Mouse (Mus musculus) heart, embryonic 13.5 days (tissue): ENCODE results near the gene Agap1. TPM values are rescaled to one million over a fixed set of nuclear protein-coding genes. Genes with fewer than 3 reads are reported as not detected.

Experiments used
- ATAC-seq: fragments of 200-750 bp; cut with Nextera tagmentation; 2 replicates; pipeline ENCODE4 v1.8.0; 2017; ENCODE audit warnings: moderate TSS enrichment; ENCODE audit not compliant: insufficient number of reproducible peaks, low FRiP score, low TSS enrichment; ENCODE audit errors: extremely low read depth
- H3K27ac ChIP-seq: fragments of 300-500 bp; sonication (generic); replicated peaks from 2 replicates; pipeline ENCODE4 v1.5.1; 2015; ENCODE audit warnings: moderate library complexity, mild to moderate bottlenecking, inconsistent platforms
- H3K27me3 ChIP-seq: fragments of 300-500 bp; sonication (generic); replicated peaks from 2 replicates; pipeline ENCODE4 v1.6.1; 2015; ENCODE audit warnings: mild to moderate bottlenecking, inconsistent platforms
- H3K36me3 ChIP-seq: fragments of 300-500 bp; sonication (generic); 2 replicates; pipeline ENCODE4 v1.6.1; 2015; ENCODE audit warnings: mild to moderate bottlenecking, inconsistent platforms
- H3K4me1 ChIP-seq: fragments of 300-500 bp; sonication (generic); 2 replicates; pipeline ENCODE4 v1.6.1; 2015; ENCODE audit warnings: inconsistent platforms
- H3K4me2 ChIP-seq: fragments of 300-500 bp; sonication (generic); 2 replicates; pipeline ENCODE4 v1.6.1; 2015; ENCODE audit warnings: inconsistent platforms, mild to moderate bottlenecking, moderate library complexity
- H3K4me3 ChIP-seq: fragments of 300-500 bp; sonication (generic); 2 replicates; pipeline ENCODE4 v1.5.1; 2015; ENCODE audit warnings: moderate library complexity, mild to moderate bottlenecking, inconsistent platforms
- H3K9ac ChIP-seq: fragments of 300-500 bp; sonication (generic); 2 replicates; pipeline ENCODE4 v1.6.1; 2015; ENCODE audit warnings: inconsistent platforms, mild to moderate bottlenecking, moderate library complexity
- H3K9me3 ChIP-seq: fragments of 300-500 bp; sonication (generic); 2 replicates; pipeline ENCODE4 v1.6.1; 2016; ENCODE audit warnings: inconsistent platforms
- WGBS: fragments of 180-500 bp; shearing (Covaris S2); methylation state at CpG from one replicate; pipeline ENCODE4 v1.1.7; 2015; ENCODE audit warnings: mixed read lengths; 5-methylcytosine and 5-hydroxymethylcytosine counted together
- polyA plus RNA-seq: library from polyadenylated mRNA; unstranded; fragments of >200 nt; fragmentation: Nextera tagmentation; extraction: Ambion mirVana; gene quantifications from 2 replicates; pipeline ENCODE4 v1.2.1, GENCODE M21; 2015

The Agap1 gene
- polyA plus RNA-seq, 1 experiment from 2014 or later: 7.1 TPM

DNA sequence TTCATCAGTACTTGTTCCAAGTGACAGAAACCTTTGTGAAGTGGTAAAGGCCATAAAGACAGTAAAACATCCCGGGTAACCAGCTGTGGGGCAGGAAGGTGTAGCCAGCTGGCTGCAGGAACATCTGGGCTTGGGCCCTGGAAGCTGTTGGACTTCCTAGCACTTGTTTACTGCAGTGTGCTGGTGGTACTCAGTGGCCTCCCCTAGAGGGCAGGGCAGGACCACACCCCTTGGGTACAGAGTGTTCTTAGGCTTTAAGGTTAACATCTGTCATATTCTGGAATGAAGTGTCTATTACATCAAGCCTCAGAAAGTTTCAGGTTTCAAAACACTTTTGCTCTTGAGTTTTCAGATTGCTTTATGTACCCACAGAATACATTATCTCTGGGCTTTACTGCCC is 376.5 kb downstream of the Agap1 start:
- WGBS: 68% methylated on average over 1 of the region's 1 CpGs
- peaks cover 12% of the 10 kb centered on the region for H3K36me3 ChIP-seq
- no peak overlapping the region for H3K4me2 ChIP-seq
- ATAC-seq: no peak
- H3K27me3 ChIP-seq: no peaks in the 10 kb centered on the region
- no peak overlapping the region for H3K9ac ChIP-seq
- H3K9me3 ChIP-seq: no peaks in the 10 kb centered on the region
- H3K4me3 ChIP-seq: no peak overlapping the region
- no peaks in the 10 kb centered on the region for H3K4me1 ChIP-seq
- no peak overlapping the region for H3K27ac ChIP-seq

DNA sequence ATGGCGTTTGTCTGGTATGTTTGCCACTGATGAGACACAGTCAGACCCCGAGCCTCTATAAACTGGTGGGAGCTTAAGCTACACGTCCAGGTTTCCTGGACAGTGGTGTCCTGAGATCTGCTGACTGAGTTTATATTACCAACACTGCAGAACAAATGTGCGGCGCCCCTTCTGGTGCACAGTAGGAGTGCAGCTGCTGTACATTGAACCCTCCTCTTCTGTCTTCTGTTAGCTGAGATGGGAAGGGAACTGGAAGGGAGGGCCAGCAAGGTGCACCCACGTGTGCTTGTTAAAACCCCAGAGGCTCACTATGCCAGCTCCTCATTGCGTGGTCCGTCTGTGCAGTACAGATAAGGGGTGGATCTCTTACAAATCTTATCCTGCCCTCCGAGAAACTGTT is 389.5 kb downstream of the Agap1 start:
- no peak overlapping the region for H3K4me2 ChIP-seq
- peaks cover 32% of the 10 kb centered on the region for H3K36me3 ChIP-seq
- no peak overlapping the region for H3K9ac ChIP-seq
- no peaks in the 10 kb centered on the region for H3K9me3 ChIP-seq
- H3K27me3 ChIP-seq: no peaks in the 10 kb centered on the region
- 69% methylated on average over 9 of the region's 9 CpGs for WGBS
- no peaks in the 10 kb centered on the region for H3K4me1 ChIP-seq
- H3K4me3 ChIP-seq: no peak overlapping the region
- H3K27ac ChIP-seq: no peak overlapping the region
- ATAC-seq: no peak

DNA sequence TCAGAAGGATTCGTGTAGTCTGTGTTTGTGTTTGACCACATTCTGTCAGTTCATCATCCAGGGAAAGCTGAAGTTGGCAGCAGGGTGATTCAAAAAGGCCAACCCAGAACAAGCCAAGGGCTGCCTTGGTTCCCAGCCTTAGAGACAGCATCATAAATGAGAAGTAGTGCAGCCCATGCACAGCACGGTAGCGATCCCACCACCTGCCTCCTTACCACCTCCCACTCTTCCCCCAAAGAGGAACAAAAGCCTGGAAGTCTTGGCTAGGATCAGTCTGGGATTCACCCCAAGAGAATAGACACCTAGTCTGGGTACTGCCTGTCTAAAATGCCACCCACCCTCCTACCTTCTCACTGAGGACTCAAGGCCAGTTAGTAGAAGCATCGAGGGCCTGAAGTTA is 390.9 kb downstream of the Agap1 start:
- no peaks in the 10 kb centered on the region for H3K27me3 ChIP-seq
- 78% methylated on average over 4 of the region's 4 CpGs for WGBS
- no peak for ATAC-seq

DNA sequence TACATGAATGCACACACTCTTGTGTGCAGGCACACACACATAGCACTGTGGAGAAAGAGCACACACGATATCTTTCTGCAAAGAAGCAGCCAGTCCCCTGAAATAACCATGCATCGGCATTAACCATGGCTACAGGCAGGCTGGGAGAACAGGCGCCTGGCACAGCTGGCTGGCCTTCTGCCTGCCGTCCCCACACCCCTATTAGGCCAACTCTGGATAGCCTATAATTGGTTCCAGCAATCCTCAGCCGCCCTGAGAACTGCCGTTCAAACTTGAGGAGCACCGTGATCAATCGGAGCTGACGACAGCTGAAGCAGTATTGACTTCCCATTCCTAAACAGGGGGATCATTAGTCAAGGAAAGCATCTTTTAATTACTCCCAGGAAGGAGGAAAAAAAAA is 391.5 kb downstream of the Agap1 start:
- 66% methylated on average over 9 of the region's 9 CpGs for WGBS
- no peak for ATAC-seq
- H3K27ac ChIP-seq: no peak overlapping the region
- no peak overlapping the region for H3K9ac ChIP-seq
- H3K27me3 ChIP-seq: no peaks in the 10 kb centered on the region
- peaks cover 26% of the 10 kb centered on the region for H3K36me3 ChIP-seq
- H3K4me3 ChIP-seq: no peak overlapping the region
- no peak overlapping the region for H3K4me2 ChIP-seq
- no peaks in the 10 kb centered on the region for H3K9me3 ChIP-seq
- no peaks in the 10 kb centered on the region for H3K4me1 ChIP-seq

More for the DNA sequence above, 390.9 kb downstream of the Agap1 start:
- Histone ChIP-seq H3K9me3 (no peaks in the 10 kb centered on the region), H3K4me2 (no peak overlapping the region), H3K4me1 (no peaks in the 10 kb centered on the region), H3K27ac (no peak overlapping the region), H3K36me3 (peaks cover 23% of the 10 kb centered on the region), H3K4me3 (no peak overlapping the region), H3K9ac (no peak overlapping the region)

DNA sequence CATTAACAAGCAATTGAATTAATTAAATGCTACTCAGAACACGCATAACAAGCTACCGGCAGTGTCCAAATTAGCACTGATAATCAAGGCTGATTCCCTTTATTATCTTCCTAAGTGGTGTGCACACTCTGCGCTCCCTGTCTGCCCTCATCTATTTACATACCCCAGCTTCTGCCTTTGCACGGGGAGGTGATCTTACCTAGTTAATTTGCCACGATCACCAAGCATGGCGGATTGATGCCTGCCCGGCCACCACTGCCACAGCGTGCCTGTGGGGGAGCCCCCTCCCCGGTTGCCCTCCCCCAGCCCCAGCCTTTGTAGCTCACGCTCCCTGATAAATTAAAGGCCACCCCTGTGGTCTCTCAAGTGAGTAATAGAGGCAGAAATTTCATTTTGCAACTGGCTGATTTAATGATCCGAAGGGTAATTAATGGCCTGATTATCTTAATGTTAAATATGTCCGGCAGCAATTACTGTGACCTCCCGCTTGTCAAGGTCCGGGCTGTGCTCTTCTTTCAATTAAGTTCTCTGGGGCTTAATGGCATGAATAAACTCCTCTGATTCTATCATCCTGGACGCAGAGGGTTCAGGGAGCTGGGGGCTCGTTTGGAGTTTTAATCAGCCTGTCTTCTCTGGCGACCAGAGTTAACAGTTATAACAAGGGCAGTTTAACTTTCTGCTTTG is 393.9 kb downstream of the Agap1 start:
- no peaks in the 10 kb centered on the region for H3K9me3 ChIP-seq
- no peak overlapping the region for H3K9ac ChIP-seq
- WGBS: 81% methylated on average over 17 of the region's 17 CpGs
- H3K36me3 ChIP-seq: peaks cover 13% of the 10 kb centered on the region
- no peak overlapping the region for H3K27ac ChIP-seq
- H3K4me3 ChIP-seq: no peak overlapping the region
- no peaks in the 10 kb centered on the region for H3K27me3 ChIP-seq
- H3K4me2 ChIP-seq: no peak overlapping the region
- no peaks in the 10 kb centered on the region for H3K4me1 ChIP-seq
- no peak for ATAC-seq

DNA sequence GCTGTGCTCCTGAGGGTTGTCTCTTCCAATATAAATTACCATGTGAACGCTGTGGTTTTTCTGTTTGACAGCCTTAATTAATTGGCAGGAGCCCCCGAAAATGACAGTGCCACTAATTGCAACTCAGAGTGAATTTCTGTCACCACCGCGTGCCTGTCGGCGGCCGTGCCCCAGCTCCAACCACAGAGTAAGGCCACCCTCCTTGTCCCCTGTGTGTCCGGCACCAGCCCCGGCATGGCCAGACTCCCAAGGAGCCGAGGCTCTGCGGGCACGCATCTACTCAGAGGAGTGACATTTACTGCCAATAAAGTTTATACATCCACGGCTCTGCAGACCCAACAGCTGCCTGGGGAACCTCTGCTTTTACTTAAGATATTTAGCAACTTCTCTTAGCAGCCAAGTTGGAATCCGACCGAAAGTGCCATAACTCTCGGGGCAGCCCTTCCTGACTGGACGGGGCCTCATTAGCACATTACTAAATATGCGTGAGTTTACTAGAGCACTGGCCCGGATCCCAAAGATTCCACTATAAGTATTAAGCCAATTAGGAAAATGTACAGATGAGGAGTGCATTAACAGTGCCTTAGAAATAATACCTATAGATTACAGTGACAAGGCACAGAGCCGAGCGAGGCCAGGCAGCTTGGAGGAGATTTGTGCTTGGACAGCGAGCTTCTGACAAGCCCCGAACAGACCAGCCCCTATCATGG is 394.7 kb downstream of the Agap1 start:
- no peak for ATAC-seq
- no peaks in the 10 kb centered on the region for H3K9me3 ChIP-seq
- H3K4me3 ChIP-seq: no peak overlapping the region
- no peak overlapping the region for H3K27ac ChIP-seq
- H3K4me2 ChIP-seq: no peak overlapping the region
- H3K4me1 ChIP-seq: no peaks in the 10 kb centered on the region
- no peak overlapping the region for H3K9ac ChIP-seq
- 82% methylated on average over 23 of the region's 23 CpGs for WGBS
- peaks cover 9% of the 10 kb centered on the region for H3K36me3 ChIP-seq
- H3K27me3 ChIP-seq: no peaks in the 10 kb centered on the region

DNA sequence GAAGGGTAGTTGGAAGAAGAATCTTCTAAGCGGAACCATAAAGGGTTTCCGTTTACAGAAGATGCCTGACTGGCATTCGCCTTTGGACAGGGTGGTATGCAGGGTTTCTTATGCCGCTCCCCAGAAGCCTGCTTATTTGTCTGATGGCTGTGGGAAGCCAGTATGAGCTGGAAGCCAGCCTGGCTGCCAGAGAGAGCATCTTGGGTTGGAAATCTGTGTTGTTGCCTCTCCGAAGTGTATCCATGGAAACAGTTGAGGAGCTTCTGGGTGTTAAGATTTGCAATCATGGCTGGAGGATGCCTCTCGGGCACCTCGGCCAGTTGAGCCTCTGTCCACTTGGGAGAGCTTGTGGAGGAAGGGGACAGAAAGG is 395.2 kb downstream of the Agap1 start:
- no peak overlapping the region for H3K4me3 ChIP-seq
- H3K9me3 ChIP-seq: no peaks in the 10 kb centered on the region
- no peak overlapping the region for H3K9ac ChIP-seq
- H3K27me3 ChIP-seq: no peaks in the 10 kb centered on the region
- 83% methylated on average over 7 of the region's 7 CpGs for WGBS
- no peak overlapping the region for H3K4me2 ChIP-seq
- H3K4me1 ChIP-seq: no peaks in the 10 kb centered on the region
- ATAC-seq: no peak
- H3K36me3 ChIP-seq: peaks cover 6% of the 10 kb centered on the region
- H3K27ac ChIP-seq: no peak overlapping the region

DNA sequence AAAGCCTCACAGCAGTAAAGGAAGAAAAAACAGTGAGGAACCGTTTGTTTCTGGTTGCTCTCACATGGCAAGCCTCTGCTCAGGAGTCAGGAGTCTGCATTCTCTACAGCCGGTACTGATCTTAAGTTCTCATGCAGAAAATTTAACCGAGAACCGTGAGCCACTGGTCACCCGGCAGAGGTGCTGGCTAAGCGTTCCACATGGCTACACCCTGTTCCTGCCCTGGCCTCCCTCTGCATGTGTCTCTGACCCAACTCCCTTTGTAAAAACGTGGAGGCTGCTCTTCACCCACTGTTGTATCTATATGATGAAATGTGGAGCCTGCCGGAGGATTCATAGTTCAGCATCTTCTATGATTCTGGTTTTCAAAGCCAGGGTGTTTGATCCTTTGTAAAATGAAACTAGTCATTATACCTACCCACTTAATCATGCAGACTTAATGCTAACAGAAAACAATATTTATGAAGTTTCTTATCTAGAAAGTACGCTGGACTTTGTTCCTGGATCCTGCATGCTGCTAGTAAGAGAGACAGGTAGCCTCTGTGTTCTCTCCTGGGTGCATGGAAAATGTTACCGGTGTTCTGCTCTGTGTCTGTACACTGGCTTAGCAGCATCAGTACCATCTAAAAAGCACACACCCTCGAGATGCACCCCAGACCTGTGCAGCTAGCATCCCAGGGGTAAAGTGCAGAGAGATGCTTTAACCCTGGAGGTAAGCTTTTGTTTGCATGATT is 396.2 kb downstream of the Agap1 start:
- 79% methylated on average over 11 of the region's 11 CpGs for WGBS
- ATAC-seq: no peak
- peaks cover 6% of the 10 kb centered on the region for H3K36me3 ChIP-seq

DNA sequence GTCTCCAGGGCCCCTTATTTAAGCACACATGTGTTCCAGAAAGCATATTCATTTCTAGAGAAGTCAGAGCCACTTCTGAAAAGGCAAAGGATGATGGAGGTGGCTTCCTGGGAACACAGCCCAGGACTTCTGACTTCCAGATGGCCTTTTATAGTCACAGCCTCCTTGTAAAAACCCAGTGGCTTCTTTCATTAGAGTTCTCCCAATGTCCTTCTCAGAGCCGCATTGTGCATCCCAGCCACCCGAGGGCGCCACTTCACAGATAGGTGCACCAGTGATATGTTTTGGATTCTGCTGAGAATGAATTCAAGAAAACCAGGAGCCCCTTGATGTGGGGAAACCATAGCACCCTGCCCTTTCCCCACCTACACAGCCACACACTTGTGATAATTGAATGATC is 404.6 kb downstream of the Agap1 start:
- Histone ChIP-seq H3K9ac (no peak overlapping the region), H3K27me3 (no peaks in the 10 kb centered on the region), H3K36me3 (no peaks in the 10 kb centered on the region), H3K9me3 (no peaks in the 10 kb centered on the region), H3K4me3 (no peak overlapping the region), H3K4me2 (no peak overlapping the region), H3K27ac (no peak overlapping the region), H3K4me1 (peaks cover 4% of the 10 kb centered on the region)
- ATAC-seq: no peak
- WGBS: 23% methylated on average over 3 of the region's 3 CpGs

More for the DNA sequence above, 396.2 kb downstream of the Agap1 start:
- H3K4me1 ChIP-seq: no peaks in the 10 kb centered on the region
- no peak overlapping the region for H3K4me2 ChIP-seq
- H3K4me3 ChIP-seq: no peak overlapping the region
- H3K27ac ChIP-seq: no peak overlapping the region
- no peak overlapping the region for H3K9ac ChIP-seq
- no peaks in the 10 kb centered on the region for H3K27me3 ChIP-seq
- H3K9me3 ChIP-seq: no peaks in the 10 kb centered on the region

DNA sequence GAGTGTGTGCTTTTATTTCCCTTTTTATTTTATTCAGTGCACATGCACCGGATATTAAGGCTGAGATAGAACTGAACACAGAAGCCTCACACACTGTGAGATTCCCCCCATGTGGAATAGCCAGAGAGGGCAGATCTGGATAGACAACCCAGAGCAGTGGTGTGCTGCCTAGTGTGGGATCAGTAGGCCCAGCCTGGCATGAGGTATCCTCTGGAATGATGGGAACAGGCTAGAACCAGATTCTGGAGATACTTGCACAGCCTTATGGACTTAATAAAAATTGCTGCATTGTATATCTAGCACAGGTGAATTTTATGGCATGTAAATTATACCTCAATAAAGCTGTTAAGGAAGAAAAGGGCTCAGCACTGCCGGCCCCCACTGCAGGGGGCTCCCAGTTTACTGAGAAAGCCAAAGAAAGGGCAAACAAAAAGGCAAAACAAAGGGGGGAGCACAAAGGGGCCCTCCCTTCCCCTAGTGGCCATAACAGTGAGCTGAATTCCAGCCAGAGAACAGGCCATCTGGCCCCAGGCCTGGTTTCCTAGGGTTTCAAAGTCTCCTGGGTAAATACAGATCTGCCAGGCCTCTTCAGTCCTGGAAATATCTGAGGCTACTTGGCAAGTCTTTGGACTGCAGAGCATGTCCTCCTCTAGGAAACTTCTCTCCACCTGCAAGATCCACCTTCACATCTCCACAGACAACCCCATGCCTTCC is 405.6 kb downstream of the Agap1 start:
- Histone ChIP-seq H3K36me3 (no peaks in the 10 kb centered on the region), H3K27me3 (no peaks in the 10 kb centered on the region), H3K27ac (no peak overlapping the region), H3K4me3 (no peak overlapping the region), H3K9me3 (no peaks in the 10 kb centered on the region), H3K9ac (no peak overlapping the region), H3K4me2 (no peak overlapping the region), H3K4me1 (peaks cover 4% of the 10 kb centered on the region)
- no peak for ATAC-seq
- 70% methylated on average over 2 of the region's 2 CpGs for WGBS

DNA sequence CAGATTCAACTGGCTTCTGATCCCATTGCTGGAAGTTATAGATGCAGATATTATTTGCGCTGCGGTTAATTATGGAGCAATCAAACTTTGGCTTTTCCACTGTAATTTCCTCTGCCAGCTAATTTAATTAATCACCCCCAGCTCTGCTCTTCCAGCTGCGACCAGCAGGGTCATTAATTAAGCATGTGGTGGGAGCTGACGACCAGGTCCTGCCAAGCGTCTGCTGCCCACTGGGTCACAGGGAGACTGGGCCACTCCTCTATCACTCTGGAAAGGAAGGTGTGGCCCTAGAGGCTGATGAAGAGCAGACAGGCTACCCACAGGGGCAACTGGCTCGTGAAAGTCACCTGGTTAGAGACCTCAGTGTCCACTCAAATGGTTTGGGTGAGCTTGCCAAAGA is 411.2 kb downstream of the Agap1 start:
- no peak for ATAC-seq
- no peak overlapping the region for H3K4me2 ChIP-seq
- H3K9ac ChIP-seq: no peak overlapping the region
- WGBS: 62% methylated on average over 6 of the region's 6 CpGs
- no peaks in the 10 kb centered on the region for H3K9me3 ChIP-seq
- no peak overlapping the region for H3K27ac ChIP-seq
- no peaks in the 10 kb centered on the region for H3K27me3 ChIP-seq
- H3K36me3 ChIP-seq: no peaks in the 10 kb centered on the region
- H3K4me3 ChIP-seq: no peak overlapping the region
- H3K4me1 ChIP-seq: peaks cover 10% of the 10 kb centered on the region
